Mouse (Mus musculus) midbrain, postnatal 0 days (tissue): ENCODE measurements around the gene Mbd6. TPM values are rescaled to one million over a fixed set of nuclear protein-coding genes. Genes with fewer than 3 reads are reported as not detected.
A peak's percentile ranks its signal among the peaks of the same experiment; 100 is the strongest.

Source experiments
- ATAC-seq: fragments of 200-750 bp; cut with Nextera tagmentation; 2 replicates; pipeline ENCODE4 v1.8.0; 2017; ENCODE audit warnings: moderate number of reproducible peaks, mild to moderate bottlenecking, moderate TSS enrichment, moderate library complexity; ENCODE audit not compliant: low FRiP score
- DNase-seq: peaks from one replicate; pipeline ENCODE4 v3.0.0-alpha.2; 2015; ENCODE audit warnings: low spot score
- H3K27ac ChIP-seq: fragments of 300-500 bp; sonication (generic); 2 replicates; pipeline ENCODE4 v1.5.1; 2014; ENCODE audit warnings: low read depth, mild to moderate bottlenecking, low read length, mixed read lengths
- H3K27me3 ChIP-seq: fragments of 300-500 bp; sonication (generic); 2 replicates; pipeline ENCODE4 v1.6.1; 2014; ENCODE audit warnings: low read length, control low read depth, mixed read lengths; ENCODE audit not compliant: insufficient read depth
- H3K36me3 ChIP-seq: fragments of 300-500 bp; sonication (generic); 2 replicates; pipeline ENCODE4 v1.6.1; 2014; ENCODE audit warnings: low read length, control low read depth, mixed read lengths; ENCODE audit not compliant: insufficient read depth
- H3K4me1 ChIP-seq: fragments of 300-500 bp; sonication (generic); 2 replicates; pipeline ENCODE4 v1.6.1; 2014; ENCODE audit warnings: mild to moderate bottlenecking, control low read depth, antibody characterized with exemption, low read length, mixed read lengths; ENCODE audit not compliant: insufficient read depth
- H3K4me2 ChIP-seq: fragments of 300-500 bp; sonication (generic); 2 replicates; pipeline ENCODE4 v1.6.1; 2014; ENCODE audit warnings: low read depth, mild to moderate bottlenecking, low read length, mixed read lengths; ENCODE audit not compliant: poor library complexity, severe bottlenecking
- H3K4me3 ChIP-seq: fragments of 300-500 bp; sonication (generic); 2 replicates; pipeline ENCODE4 v1.5.1; 2014; ENCODE audit warnings: low read depth, mild to moderate bottlenecking, low read length, moderate library complexity
- H3K9ac ChIP-seq: fragments of 300-500 bp; sonication (generic); replicated peaks from 2 replicates; pipeline ENCODE4 v1.6.1; 2014; ENCODE audit warnings: mild to moderate bottlenecking, low read length, moderate library complexity, mixed read lengths; ENCODE audit not compliant: poor library complexity, severe bottlenecking
- H3K9me3 ChIP-seq: fragments of 300-500 bp; sonication (generic); 2 replicates; pipeline ENCODE4 v1.6.1; 2016; ENCODE audit warnings: low read length, control low read depth
- CTCF ChIP-seq: IDR thresholded peaks from 2 replicates; pipeline ENCODE4 v1.5.1; 2016; ENCODE audit warnings: antibody characterized with exemption, mild to moderate bottlenecking
- WGBS: fragments of 180-500 bp; shearing (Covaris S2); extraction: QIAGEN DNeasy Blood & Tissue Kit; methylation state at CpG from one replicate; pipeline ENCODE4 v1.1.7; 2014; 5-methylcytosine and 5-hydroxymethylcytosine counted together
- polyA plus RNA-seq: library from polyadenylated mRNA; unstranded; fragments of >200 nt; fragmentation: Nextera tagmentation; extraction: Ambion mirVana; gene quantifications from 2 replicates; pipeline ENCODE4 v1.2.1, GENCODE M21; 2015
- total RNA-seq: library from RNA; depleted of rRNA; stranded (reverse); fragments of >200 nt; gene quantifications from 2 replicates; pipeline ENCODE4 v1.2.3, GENCODE M21; 2014; rRNA removed

Gene Mbd6
- total and polyA plus RNA-seq, 2 experiments from 2014 or later: 8.2 to 11.2 TPM

- WGBS: 84% methylated on average over 9 of the region's 9 CpGs
- Histone ChIP-seq H3K4me3 (no peak overlapping the region), H3K9ac (no peak overlapping the region), H3K4me2 (no peak overlapping the region), H3K4me1 (no peaks in the 10 kb centered on the region), H3K27me3 (no peaks in the 10 kb centered on the region), H3K27ac (no peak overlapping the region), H3K9me3 (no peaks in the 10 kb centered on the region), H3K36me3 (peaks cover 74% of the 10 kb centered on the region)
- peak; percentile 52 for TF ChIP-seq CTCF
- peak; percentile 27 for DNase-seq
- ATAC-seq: no peak
Observed at GRCm38 (mm10) chr10:127233141-127233540, 55.7 kb downstream of the Mbd6 start.

Other genes starting within 250 kb of the Mbd6 start
- gene Mettl1, start 247.6 kb downstream of the Mbd6 start, total RNA-seq: 6.5 and 8.7 TPM in 2 replicates
- 19.1 TPM in 2 replicates for gene Mettl1, start 247.6 kb downstream of the Mbd6 start, polyA plus RNA-seq
- gene Eef1akmt3, start 247.5 kb downstream of the Mbd6 start, total RNA-seq: not detected in 2 replicates
- 0.10 and 0.16 TPM in 2 replicates for gene Eef1akmt3, start 247.5 kb downstream of the Mbd6 start, polyA plus RNA-seq
- 0.22 TPM in 1 of 2 replicates, not detected in the other for gene Cyp27b1, start 240.8 kb downstream of the Mbd6 start, total RNA-seq
- 0.13 TPM in 1 of 2 replicates, not detected in the other for gene Cyp27b1, start 240.8 kb downstream of the Mbd6 start, polyA plus RNA-seq
- 84.0 and 90.0 TPM in 2 replicates for gene March9, start 228.8 kb downstream of the Mbd6 start, total RNA-seq
- gene March9, start 228.8 kb downstream of the Mbd6 start, polyA plus RNA-seq: 8.6 and 9.8 TPM in 2 replicates
- 311 and 365 TPM in 2 replicates for gene Cdk4, start 225.5 kb downstream of the Mbd6 start, total RNA-seq
- 364 and 374 TPM in 2 replicates for gene Cdk4, start 225.5 kb downstream of the Mbd6 start, polyA plus RNA-seq
- gene Tspan31, start 218.8 kb downstream of the Mbd6 start, total RNA-seq: 109 and 122 TPM in 2 replicates
- gene Tspan31, start 218.8 kb downstream of the Mbd6 start, polyA plus RNA-seq: 101 and 104 TPM in 2 replicates
- gene Agap2, start 213.7 kb downstream of the Mbd6 start, total RNA-seq: 330 and 343 TPM in 2 replicates
- 5.4 and 6.3 TPM in 2 replicates for gene Agap2, start 213.7 kb downstream of the Mbd6 start, polyA plus RNA-seq
- gene Os9, start 167.9 kb downstream of the Mbd6 start, total RNA-seq: 114 and 120 TPM in 2 replicates
- 126 TPM in 2 replicates for gene Os9, start 167.9 kb downstream of the Mbd6 start, polyA plus RNA-seq
- gene B4galnt1, start 123.8 kb downstream of the Mbd6 start, total RNA-seq: 126 and 134 TPM in 2 replicates
- 86.8 and 88.6 TPM in 2 replicates for gene B4galnt1, start 123.8 kb downstream of the Mbd6 start, polyA plus RNA-seq
- 0.05 TPM in 2 replicates for gene Slc26a10, start 108.4 kb downstream of the Mbd6 start, total RNA-seq
- 0.80 TPM in 2 replicates for gene Slc26a10, start 108.4 kb downstream of the Mbd6 start, polyA plus RNA-seq
- 47.6 and 48.8 TPM in 2 replicates for gene Arhgef25, start 98.9 kb downstream of the Mbd6 start, total RNA-seq
- gene Arhgef25, start 98.9 kb downstream of the Mbd6 start, polyA plus RNA-seq: 13.5 and 15.4 TPM in 2 replicates
- gene Dtx3, start 93.3 kb downstream of the Mbd6 start, total RNA-seq: 258 and 275 TPM in 2 replicates
- 205 and 217 TPM in 2 replicates for gene Dtx3, start 93.3 kb downstream of the Mbd6 start, polyA plus RNA-seq
- 17.0 and 18.3 TPM in 2 replicates for gene Pip4k2c, start 77.4 kb downstream of the Mbd6 start, total RNA-seq
- gene Pip4k2c, start 77.4 kb downstream of the Mbd6 start, polyA plus RNA-seq: 14.5 and 15.1 TPM in 2 replicates
- gene Kif5a, start 25.7 kb downstream of the Mbd6 start, total RNA-seq: 244 and 249 TPM in 2 replicates
- 102 and 103 TPM in 2 replicates for gene Kif5a, start 25.7 kb downstream of the Mbd6 start, polyA plus RNA-seq
- 274 and 309 TPM in 2 replicates for gene Dctn2, start 22.6 kb downstream of the Mbd6 start, total RNA-seq
- 318 and 345 TPM in 2 replicates for gene Dctn2, start 22.6 kb downstream of the Mbd6 start, polyA plus RNA-seq
- 62.6 and 84.3 TPM in 2 replicates for gene Mars, start 22.8 kb upstream of the Mbd6 start, total RNA-seq
- gene Mars, start 22.8 kb upstream of the Mbd6 start, polyA plus RNA-seq: 103 and 112 TPM in 2 replicates
- 0.24 and 1.2 TPM in 2 replicates for gene Arhgap9, start 32.9 kb upstream of the Mbd6 start, total RNA-seq
- gene Arhgap9, start 32.9 kb upstream of the Mbd6 start, polyA plus RNA-seq: 0.91 and 1.0 TPM in 2 replicates
- gene Gli1, start 53.0 kb upstream of the Mbd6 start, total RNA-seq: 4.2 and 6.9 TPM in 2 replicates
- 1.0 and 1.1 TPM in 2 replicates for gene Gli1, start 53.0 kb upstream of the Mbd6 start, polyA plus RNA-seq
- not detected in 2 replicates for gene Inhbe, start 65.4 kb upstream of the Mbd6 start, total RNA-seq
- 0.04 TPM in 1 of 2 replicates, not detected in the other for gene Inhbe, start 65.4 kb upstream of the Mbd6 start, polyA plus RNA-seq
- not detected in 2 replicates for gene Inhbc, start 81.4 kb upstream of the Mbd6 start, total RNA-seq
- not detected in 2 replicates for gene Inhbc, start 81.4 kb upstream of the Mbd6 start, polyA plus RNA-seq
- gene R3hdm2, start 91.3 kb upstream of the Mbd6 start, total RNA-seq: 52.0 and 53.2 TPM in 2 replicates
- 38.0 and 40.0 TPM in 2 replicates for gene R3hdm2, start 91.3 kb upstream of the Mbd6 start, polyA plus RNA-seq
- gene Stac3, start 212.7 kb upstream of the Mbd6 start, total RNA-seq: 1.2 and 2.3 TPM in 2 replicates
- gene Stac3, start 212.7 kb upstream of the Mbd6 start, polyA plus RNA-seq: 0.51 and 1.0 TPM in 2 replicates
- gene Ndufa4l2, start 225.9 kb upstream of the Mbd6 start, total RNA-seq: 16.2 and 16.6 TPM in 2 replicates
- 18.7 and 19.9 TPM in 2 replicates for gene Ndufa4l2, start 225.9 kb upstream of the Mbd6 start, polyA plus RNA-seq
- 39.8 and 48.0 TPM in 2 replicates for gene Shmt2, start 233.4 kb upstream of the Mbd6 start, total RNA-seq
- 32.8 and 34.2 TPM in 2 replicates for gene Shmt2, start 233.4 kb upstream of the Mbd6 start, polyA plus RNA-seq
- 11.8 and 22.6 TPM in 2 replicates for gene Nxph4, start 245.5 kb upstream of the Mbd6 start, total RNA-seq
- gene Nxph4, start 245.5 kb upstream of the Mbd6 start, polyA plus RNA-seq: 68.9 and 72.4 TPM in 2 replicates